Mouse (Mus musculus): ENCODE measurements around the gene Spast.

DNA sequence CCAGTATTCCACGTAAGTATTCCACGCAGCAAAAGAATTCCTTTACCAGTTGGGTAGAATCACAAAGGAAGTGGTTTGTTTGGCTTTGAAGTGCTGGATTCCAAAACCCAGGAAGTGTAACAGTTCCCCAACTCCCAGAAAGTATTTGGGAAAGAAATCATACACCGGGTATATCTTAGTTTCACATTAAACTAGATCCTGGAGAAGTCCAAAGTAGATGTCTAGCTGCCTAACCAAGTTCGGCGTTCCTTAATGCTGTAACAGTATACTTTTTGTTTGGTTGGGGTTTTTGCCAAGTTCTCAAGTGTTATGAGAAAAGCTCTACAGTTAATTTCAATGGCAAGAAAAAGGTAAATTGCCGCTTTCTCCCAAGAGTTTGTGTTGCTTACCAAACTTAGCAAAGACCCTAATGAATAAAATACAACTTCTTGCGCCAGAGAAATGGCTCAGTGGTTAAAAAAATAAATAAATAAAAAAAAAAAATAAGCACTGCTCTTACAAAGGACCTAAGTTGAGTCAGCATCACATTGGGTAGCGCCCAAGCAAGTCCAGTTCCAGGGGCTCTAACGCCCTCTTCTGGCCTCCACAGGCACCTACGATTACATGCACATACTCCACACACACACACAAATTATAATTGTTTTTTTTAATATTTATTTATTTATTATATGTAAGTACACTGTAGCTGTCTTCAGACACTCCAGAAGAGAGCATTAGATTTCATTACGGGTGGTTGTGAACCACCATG is 42.5 kb upstream of the Spast start:
- TF ChIP-seq EP300 (optimal IDR thresholded peaks at IDR 0.05) (no peak), CTCF (IDR thresholded peaks at IDR 0.05; ENCODE audit: low read depth) (peak; percentile 68)

Data from stomach, postnatal 0 days (tissue).